Mouse (Mus musculus) monocyte, adult 2 months (primary cell): Measurements from ENCODE around the gene Tcstv1.
"Not testable (repeated sequence)": the region's sequence is repeated elsewhere in the genome, so short reads cannot be mapped to it uniquely, and the experiment has no call there.

Experiments
- DNase-seq, 2 experiments: peaks; one replicate each; pipeline ENCODE4 v3.0.0; 2022; ENCODE audit warnings: low spot score in 2 of 2, low read depth in 1 of 2

The Tcstv1 gene

GRCm38 (mm10) chr13:119894685-119895084, at the start of gene Tcstv1:
Tcstv1 (minus strand) TSS chr13:119894785.
- not testable (repeated sequence) for DNase-seq

- not testable (repeated sequence) for DNase-seq
These were observed 34.6 kb upstream of the Tcstv1 start, which contains the start of gene Gm21761 for GRCm38 (mm10) chr13:119929172-119929571. Gm21761 (minus strand) TSS chr13:119929272.

DNA sequence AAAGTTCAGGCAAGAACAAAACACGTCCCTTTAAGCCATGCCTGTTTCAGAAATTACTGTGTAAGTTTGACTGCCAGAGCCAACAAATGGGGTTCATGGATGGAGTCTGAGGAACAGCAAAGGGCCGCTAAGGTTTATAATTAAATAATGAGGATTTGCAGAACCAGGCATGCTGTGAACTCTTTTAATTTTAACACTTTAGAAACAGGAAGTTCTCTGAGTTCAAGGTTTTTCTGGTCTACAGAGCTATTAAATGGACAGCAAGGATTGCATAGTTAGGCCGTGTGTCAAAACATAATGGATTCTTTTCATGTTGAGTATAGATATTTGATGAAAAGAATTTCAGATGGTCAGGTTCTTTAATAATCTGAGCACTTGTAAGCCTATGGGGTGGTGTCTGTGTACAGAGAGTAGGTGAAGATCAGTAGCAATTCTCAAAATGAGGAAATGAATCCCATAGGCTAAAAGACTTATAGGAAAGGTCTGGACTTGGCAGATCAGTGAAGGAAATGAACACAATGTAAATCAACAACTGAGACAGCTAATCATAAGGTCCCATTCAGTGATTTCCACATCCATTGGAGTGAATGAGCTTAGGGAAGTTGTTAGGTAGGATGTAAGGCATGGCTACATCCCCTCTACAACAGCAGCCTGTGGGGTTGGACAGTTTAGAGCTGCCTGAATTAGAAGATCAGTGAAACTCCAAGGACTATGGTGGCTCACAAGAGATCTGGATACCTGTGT, 30.2 kb upstream of the Tcstv1 start:
- not testable (repeated sequence) for DNase-seq

GRCm38 (mm10) chr13:119916966-119917722, 22.6 kb upstream of the Tcstv1 start:
- DNase-seq, result not testable (repeated sequence)

DNA sequence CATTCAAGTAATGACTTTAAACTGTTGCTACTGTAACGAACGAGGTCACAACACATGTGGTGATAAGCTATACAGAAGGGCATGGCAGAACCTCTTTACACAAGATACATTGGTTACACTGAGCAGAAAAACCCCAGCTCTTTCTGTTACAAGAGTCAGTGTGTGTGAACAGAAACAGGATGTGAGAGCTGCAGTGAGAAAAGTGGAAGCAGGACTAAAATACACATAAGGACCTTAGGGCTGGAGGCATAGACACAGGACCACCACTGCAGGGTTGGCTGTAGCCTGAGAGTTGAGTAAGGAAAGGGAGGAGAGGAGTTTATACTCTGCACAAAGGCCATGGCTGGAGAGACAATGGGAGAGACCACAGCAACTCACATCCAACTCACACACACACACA, 21.9 kb upstream of the Tcstv1 start:
- DNase-seq, result not testable (repeated sequence)

GRCm38 (mm10) chr13:119898549-119898948, 4.0 kb upstream of the Tcstv1 start:
- not testable (repeated sequence) for DNase-seq

- DNase-seq, result not testable (repeated sequence)
These were observed 7.7 kb downstream of the Tcstv1 start for GRCm38 (mm10) chr13:119886896-119887295.

DNA sequence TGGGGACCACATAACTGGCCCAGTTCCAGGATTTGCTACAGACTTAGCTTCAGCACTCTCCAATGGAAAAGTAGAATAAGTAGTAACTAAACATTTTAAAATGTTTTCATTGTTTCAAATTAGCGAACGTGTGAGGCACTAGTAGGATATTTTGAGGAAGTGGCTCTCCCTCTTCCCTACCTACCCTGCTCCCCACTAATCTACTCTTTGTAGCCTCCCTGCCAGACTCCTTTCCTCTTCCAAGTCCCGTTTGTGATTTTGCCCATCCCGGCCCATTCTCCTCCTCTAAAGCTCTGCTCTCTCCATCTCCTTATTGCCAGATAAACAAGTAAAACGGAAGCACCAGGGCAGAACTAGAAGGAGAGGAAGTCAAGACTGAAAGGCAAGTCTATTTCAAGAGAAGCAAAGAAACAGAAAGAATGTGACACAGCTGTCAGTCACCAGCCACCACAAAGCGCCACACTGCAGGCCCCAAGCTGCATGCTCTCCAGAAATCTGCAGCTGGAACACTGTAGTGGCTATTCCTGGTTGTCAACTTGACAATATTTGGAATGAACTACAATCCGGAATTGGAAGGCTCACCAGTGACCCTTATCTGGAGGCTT, 30.1 kb downstream of the Tcstv1 start:
- DNase-seq, result not testable (repeated sequence)

DNA sequence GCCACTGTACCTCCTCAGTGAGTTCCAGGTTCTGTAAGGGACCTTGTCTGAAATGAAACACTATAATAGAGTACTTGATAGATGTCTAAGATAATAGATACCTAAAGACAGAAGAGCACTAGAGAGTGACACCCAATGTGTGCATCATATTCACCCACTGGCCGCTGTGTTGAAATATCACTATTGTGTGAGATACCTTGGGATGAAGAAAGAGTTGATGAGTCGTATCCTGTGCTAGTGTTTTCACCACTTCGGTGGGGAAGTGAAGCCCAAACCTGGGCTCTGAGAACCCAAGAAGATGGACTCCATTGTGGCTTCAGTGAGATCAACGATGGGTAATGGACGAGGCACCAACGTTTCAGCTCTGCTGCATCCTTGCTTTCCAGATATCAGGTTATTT, 32.2 kb downstream of the Tcstv1 start:
- DNase-seq, result not testable (repeated sequence)
